Mouse (Mus musculus) megakaryocyte, adult 5-6 weeks (primary cell): Measurements from ENCODE around the gene Ooep. TPM values are rescaled to one million over a fixed set of nuclear protein-coding genes. Genes with fewer than 3 reads are reported as not detected.

Source experiments
- ATAC-seq: 2 replicates; pipeline ENCODE4 v1.8.0; 2016; ENCODE audit warnings: mild to moderate bottlenecking, inconsistent platforms; ENCODE audit not compliant: poor library complexity, severe bottlenecking
- total RNA-seq, 2 experiments: library from RNA; stranded (forward) in 1 of 2; stranded (reverse) in 1 of 2; fragments of 153-499, 151-499 nt in 1 of 2; fragments of 221-1000, 200-1000 nt in 1 of 2; gene quantifications; 2 replicates each; pipeline versions ENCODE4 v1.2.3 to v1.2.4; 2015 to 2017

Gene Ooep
- total RNA-seq (2015) (not detected in 2 replicates), total RNA-seq (2017) (not detected in 2 replicates)

DNA sequence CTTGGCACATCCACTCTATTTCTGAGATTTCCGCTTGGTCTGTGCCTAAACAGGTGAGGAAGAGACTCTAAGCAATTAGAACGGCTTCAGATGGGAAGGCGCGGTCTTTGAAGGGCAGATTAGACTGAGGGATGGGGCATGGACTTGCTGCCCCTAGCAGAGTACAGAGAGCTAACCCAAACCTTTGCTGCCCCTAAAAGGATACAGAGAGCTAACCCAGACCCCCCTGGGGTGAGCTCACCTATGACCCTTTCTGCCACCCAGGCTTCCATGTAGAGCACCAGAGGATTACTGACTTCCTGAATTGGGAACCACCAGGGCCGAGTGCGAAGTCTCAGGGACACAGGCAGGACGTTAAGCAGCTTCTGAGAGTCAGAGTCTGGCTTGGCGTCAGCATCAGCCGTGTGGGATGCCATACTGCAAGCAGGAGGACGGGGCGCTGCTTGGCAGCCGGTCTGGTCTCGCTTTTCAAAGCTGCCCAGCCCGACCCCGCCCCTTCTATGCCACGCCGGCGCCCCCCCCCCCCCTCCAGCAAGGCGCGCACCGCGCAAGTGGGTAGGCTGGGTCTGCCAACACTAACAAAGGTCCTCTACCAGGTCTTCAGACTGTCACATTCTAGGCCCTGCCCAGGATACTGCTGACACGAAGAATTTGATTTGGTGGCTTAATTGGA is at the start of gene Ooep:
Ooep (minus strand) TSS at position 613 of the 673 bp plus-strand sequence.
- ATAC-seq = no peak

DNA sequence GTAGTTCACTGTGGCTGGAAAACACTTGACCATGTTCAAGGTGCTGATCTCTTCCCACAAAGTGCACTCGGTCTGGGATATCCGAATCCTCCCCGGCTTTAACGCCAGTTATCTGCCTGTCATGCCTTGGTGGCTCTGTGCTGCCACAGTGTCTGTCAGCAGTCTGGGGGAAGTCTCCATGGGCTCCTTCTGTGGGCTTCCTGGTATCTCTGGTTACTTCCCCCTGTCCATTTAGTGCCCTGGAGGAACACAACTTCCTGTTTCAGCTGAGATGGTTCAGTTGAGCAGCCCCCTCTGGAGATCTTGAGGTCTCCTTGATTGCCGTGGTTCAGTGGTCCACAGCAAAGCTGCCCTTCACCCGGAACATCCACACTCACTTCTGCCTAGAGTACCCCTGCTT is 49.7 kb upstream of the Ooep start:
- ATAC-seq = peak; percentile 93

GRCm38 (mm10) chr9:78427362-78427781 is 48.8 kb upstream of the Ooep start:
- peak; percentile 33 for ATAC-seq

DNA sequence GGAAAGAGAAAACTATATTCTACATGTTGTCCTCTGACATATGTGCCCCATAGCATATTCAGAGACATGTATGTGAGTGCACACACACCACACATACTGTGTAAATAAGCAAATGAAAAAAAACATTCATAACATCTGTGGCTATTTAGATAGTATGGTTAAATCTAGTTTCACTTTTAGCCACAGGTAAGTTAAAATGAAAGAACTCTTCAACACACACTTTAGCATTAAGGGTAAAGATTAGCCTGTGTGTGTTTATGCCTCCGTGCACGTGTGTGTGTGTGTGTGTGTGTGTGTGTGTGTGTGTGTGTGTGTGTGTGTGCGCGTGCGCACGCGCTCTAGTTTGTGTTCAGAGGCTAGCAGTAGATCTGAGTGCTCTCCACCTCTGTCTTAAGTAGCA is 23.1 kb upstream of the Ooep start:
- ATAC-seq = no peak

DNA sequence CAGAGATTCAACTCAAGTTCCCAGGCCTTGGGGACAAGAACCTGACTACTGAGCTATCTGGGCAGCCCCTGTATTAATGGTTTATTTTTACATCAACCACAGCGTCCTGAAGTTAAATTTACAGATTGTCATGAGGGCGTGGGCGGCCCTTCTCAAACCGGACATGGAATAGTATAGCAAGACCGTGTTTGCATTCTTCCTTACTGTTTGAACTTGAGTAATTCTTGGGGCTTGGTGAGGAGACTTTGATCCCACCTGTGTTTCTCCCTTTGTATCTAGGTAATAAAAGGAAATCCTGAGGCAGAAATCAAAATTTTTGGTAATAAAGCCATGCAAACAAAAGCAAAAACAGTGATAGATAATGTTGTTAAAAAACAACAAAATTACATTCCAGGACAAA is 22.0 kb upstream of the Ooep start:
- ATAC-seq = no peak

- ATAC-seq = no peak
Measured at GRCm38 (mm10) chr9:78396517-78396916, 18.0 kb upstream of the Ooep start.

GRCm38 (mm10) chr9:78395630-78396351 is 17.3 kb upstream of the Ooep start, which contains the start of gene Ddx43:
Ddx43 (plus strand) TSS chr9:78395777.
- ATAC-seq = peak; percentile 83

DNA sequence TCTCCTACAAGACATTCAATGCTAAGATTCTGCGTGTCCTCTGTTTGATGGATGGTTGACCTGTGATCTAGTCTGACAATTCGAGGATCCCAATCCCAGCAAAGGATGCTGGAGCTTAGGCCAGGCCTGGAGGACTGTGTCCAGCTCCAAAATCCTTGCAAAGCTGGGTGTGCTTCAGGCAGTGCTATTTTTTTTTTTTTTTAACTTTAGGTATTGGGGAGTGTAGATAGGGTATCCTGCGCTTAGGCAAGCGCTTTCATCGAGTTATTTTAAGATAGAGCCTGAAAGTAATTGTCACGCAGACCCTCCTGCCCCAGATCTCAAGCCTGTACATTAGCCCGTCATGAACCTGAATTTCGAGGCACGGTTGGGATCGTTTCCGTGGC is 16.7 kb upstream of the Ooep start:
- no peak for ATAC-seq

GRCm38 (mm10) chr9:78394602-78395001 is 16.1 kb upstream of the Ooep start:
- no peak for ATAC-seq

DNA sequence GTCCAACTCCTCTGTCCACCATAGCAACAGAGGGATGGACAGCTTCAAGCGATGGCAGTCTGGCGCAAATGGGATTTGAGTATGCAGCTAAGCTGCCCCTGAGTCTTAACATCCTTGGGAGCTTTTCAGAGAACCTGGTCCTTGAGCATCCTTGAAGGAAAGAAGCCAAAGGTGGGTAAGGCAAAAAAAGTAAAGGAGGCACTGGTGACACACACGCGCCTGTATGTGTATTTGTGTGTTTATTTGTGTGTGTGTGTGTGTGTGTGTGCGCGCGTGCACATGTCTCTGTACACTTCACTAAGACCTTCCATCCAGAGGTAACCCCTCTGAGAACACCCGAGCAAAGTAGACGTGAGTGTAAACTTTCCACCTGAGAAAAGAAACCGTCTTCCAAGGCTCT is 15.2 kb upstream of the Ooep start:
- no peak for ATAC-seq

- no peak for ATAC-seq
Measured at GRCm38 (mm10) chr9:78389981-78390380, 11.5 kb upstream of the Ooep start.

DNA sequence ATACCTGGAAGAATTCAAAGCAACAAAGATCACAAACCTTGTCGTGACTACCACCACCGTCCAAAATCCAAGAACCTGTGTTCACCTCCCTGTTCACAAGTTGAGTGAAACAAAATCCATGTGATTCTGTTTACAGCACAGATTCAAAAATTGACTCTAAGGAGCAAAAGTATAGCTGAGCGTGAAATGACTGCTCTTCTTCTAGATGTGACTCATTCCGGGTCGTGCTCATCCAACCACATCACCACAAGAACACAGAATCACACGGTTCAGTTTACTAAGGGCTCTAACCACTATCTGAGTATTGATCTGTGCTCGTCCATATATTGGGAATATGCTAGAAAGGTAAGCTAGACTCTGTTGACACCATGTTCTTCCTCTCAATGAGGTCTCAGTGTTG is 8.4 kb upstream of the Ooep start:
- ATAC-seq = no peak

GRCm38 (mm10) chr9:78385893-78386292 is 7.4 kb upstream of the Ooep start:
- no peak for ATAC-seq

- no peak for ATAC-seq
Measured at GRCm38 (mm10) chr9:78377546-78377945, 979 bp downstream of the Ooep start.

GRCm38 (mm10) chr9:78375486-78375885 is 3.0 kb downstream of the Ooep start:
- ATAC-seq = no peak

DNA sequence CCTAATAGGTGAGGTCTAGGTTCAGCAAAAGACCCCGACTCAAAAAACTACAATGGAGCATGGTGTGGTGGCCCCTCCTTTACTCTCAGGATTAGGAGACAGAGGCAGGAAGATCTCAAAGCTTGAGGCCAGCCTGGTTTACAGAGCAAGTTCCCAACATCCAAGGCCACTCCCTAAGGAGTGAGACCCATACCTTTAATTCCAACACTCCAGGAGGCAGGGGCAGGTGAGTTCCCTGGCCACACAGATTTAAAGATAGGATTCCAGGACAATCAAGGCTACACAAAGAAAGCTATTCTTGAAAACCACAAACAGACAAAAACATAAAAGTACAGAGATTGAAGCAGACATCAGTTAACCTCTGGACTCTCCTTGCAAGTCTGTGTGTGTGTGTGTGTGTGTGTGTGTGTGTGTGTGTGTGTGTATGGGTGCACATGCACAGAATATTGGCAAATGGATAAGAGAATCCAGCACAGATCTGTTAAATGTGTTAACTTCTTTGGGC is 3.6 kb downstream of the Ooep start:
- ATAC-seq = no peak

- ATAC-seq = no peak
Measured at GRCm38 (mm10) chr9:78374397-78374796, 4.1 kb downstream of the Ooep start.

DNA sequence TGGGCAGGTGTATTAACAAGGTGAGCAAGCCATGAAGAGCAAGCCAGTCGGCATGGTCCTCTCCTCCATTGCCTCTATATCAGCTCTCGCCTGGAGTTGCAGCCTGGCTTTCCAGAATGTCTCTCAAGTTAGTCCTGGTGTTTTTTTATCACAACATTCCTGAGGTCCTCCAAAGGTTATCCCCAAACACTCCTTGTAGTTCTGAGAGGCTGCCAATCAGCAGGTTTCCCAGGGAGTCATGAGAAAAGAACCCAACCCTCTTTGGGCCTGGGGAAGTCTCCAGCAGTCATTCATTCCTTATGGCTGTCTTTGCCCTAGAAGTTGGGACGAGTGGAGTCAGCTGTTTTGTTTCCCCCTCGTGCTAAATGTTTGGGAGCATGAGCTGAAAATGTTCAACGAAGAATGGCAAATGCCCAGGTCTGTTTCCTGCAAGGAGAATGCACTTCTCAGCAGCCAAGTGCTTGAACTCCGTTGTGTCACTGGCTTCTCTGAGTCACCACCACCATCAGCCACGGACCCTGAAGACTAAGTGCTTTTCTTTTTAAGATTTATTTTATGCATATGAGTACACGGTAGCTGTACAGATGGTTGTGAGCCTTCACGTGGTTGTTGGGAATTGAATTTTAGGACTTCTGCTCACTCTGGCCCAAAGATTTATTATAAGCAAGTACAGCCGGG is 5.6 kb downstream of the Ooep start:
- ATAC-seq = no peak

DNA sequence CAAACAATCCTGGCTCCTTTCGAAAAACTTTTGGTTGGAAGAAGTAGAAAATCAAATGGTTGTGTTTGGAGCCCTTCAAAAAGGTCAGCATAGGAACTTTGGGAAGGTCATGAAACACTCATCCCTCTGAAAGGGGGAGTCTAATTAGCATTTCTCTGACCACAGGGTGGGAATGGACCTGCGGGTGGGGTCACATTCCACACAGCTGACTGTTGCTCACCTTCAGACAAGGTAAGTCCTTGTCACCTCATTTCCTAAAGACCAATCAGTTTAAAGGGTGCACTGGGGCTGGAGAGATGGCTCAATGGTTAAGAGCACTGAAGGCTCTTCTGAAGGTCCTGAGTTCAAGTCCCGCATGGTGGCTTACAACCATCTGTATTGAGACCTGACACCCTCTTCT is 7.1 kb downstream of the Ooep start:
- no peak for ATAC-seq

- no peak for ATAC-seq
Measured at GRCm38 (mm10) chr9:78369786-78370185, 8.7 kb downstream of the Ooep start.

DNA sequence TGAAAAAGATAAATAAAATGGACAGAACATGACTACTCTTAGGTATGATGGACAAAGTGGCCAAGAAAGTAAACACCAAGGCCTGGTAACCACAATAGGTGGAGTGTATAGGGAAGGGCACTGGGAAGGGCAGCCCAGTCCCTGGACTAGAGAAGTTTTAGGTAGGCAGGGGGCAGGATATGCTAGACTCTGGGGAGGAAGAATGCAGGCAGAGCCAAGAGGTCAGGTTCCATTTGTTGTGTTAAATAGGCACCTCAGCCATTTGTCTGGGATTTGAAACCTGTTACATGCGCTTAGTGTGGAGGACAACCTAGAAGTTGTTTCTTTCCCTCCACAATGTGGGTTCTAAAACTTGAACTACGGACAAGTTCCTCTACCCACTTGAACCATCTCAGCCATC is 9.2 kb downstream of the Ooep start:
- no peak for ATAC-seq
